Mouse (Mus musculus): Measurements from ENCODE around the gene Myom3. TPM values are rescaled to one million over a fixed set of nuclear protein-coding genes. Genes with fewer than 3 reads are reported as not detected.
A peak's percentile ranks its signal among the peaks of the same experiment; 100 is the strongest.

Myom3 gene
- polyA plus RNA-seq, 1 experiment from 2014 or later, result not detected

- no peak for TF ChIP-seq CTCF (IDR thresholded peaks at IDR 0.05; ENCODE audit: low read depth)
- Histone ChIP-seq H3K9ac (no peak overlapping the region), H3K36me3 (ENCODE audit: insufficient read depth) (no peaks in the 10 kb centered on the region), H3K4me2 (no peak overlapping the region), H3K4me3 (ENCODE audit: low read depth, low read length) (no peak overlapping the region), H3K9me3 (ENCODE audit: low read depth, low read length) (no peaks in the 10 kb centered on the region), H3K27me3 (ENCODE audit: insufficient read depth, low read length) (no peaks in the 10 kb centered on the region), H3K4me1 (ENCODE audit: insufficient read depth) (no peaks in the 10 kb centered on the region; the same call in 1 of the 2 replicates), H3K27ac (ENCODE audit: low read depth) (no peak overlapping the region)
- peak; percentile 76 for ATAC-seq (ENCODE audit: insufficient read depth)
- DNase-seq, result peak; percentile 22
- 58% methylated on average over 3 of the region's 3 CpGs for WGBS
These were observed 20.7 kb downstream of the Myom3 start for GRCm38 (mm10) chr4:135780255-135780654.

DNA sequence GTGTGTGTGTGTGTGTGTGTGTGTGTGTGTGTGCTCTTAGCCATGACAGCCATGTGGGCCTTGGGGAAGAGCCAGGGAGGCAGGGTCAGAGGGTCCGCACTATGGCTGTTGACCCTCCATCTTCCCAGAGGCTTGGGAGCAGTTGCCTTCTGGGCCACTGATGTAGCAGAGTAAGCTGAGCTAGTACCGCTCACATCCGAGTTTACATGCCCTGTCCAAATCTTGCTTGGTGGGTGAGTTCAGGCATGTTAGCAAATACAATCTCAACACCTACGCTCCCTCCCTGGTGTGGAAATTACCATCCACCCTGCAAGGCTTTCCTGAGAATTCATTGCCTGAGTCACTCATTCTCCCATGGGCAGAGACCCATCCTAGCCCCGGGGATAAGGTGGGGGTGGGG is 21.8 kb downstream of the Myom3 start:
- DNase-seq (no peak), ATAC-seq (ENCODE audit: insufficient read depth) (no peak)
- no peaks in the 10 kb centered on the region for H3K27me3 ChIP-seq (ENCODE audit: insufficient read depth, low read length)
- H3K27ac ChIP-seq (ENCODE audit: low read depth), result no peak overlapping the region
- no peaks in the 10 kb centered on the region; the same call in 1 of the 2 replicates for H3K4me1 ChIP-seq (ENCODE audit: insufficient read depth)
- H3K9ac ChIP-seq, result no peak overlapping the region
- no peaks in the 10 kb centered on the region for H3K9me3 ChIP-seq (ENCODE audit: low read depth, low read length)
- 80% methylated on average over 5 of the region's 5 CpGs for WGBS
- H3K36me3 ChIP-seq (ENCODE audit: insufficient read depth), result no peaks in the 10 kb centered on the region
- no peak overlapping the region for H3K4me3 ChIP-seq (ENCODE audit: low read depth, low read length)
- no peak overlapping the region for H3K4me2 ChIP-seq
- TF ChIP-seq CTCF (IDR thresholded peaks at IDR 0.05; ENCODE audit: low read depth), result no peak

GRCm38 (mm10) chr4:135786581-135786980 is 27.1 kb downstream of the Myom3 start:
- no peaks in the 10 kb centered on the region for H3K9me3 ChIP-seq (ENCODE audit: low read depth, low read length)
- no peaks in the 10 kb centered on the region for H3K27me3 ChIP-seq (ENCODE audit: insufficient read depth, low read length)
- no peak for ATAC-seq (ENCODE audit: insufficient read depth)
- no peak for TF ChIP-seq CTCF (IDR thresholded peaks at IDR 0.05; ENCODE audit: low read depth)
- 66% methylated on average over 5 of the region's 5 CpGs for WGBS
- DNase-seq, result no peak
- H3K4me1 ChIP-seq (ENCODE audit: insufficient read depth), result no peaks in the 10 kb centered on the region
- H3K27ac ChIP-seq (ENCODE audit: low read depth), result no peak overlapping the region
- H3K4me2 ChIP-seq, result no peak overlapping the region
- H3K36me3 ChIP-seq (ENCODE audit: insufficient read depth), result no peaks in the 10 kb centered on the region
- H3K9ac ChIP-seq, result no peak overlapping the region
- no peak overlapping the region for H3K4me3 ChIP-seq (ENCODE audit: low read depth, low read length)

GRCm38 (mm10) chr4:135787271-135787670 is 27.8 kb downstream of the Myom3 start:
- Histone ChIP-seq H3K27ac (ENCODE audit: low read depth) (no peak overlapping the region), H3K4me3 (ENCODE audit: low read depth, low read length) (no peak overlapping the region), H3K4me1 (ENCODE audit: insufficient read depth) (no peaks in the 10 kb centered on the region), H3K36me3 (ENCODE audit: insufficient read depth) (no peaks in the 10 kb centered on the region), H3K9me3 (ENCODE audit: low read depth, low read length) (no peaks in the 10 kb centered on the region), H3K4me2 (no peak overlapping the region), H3K9ac (no peak overlapping the region), H3K27me3 (ENCODE audit: insufficient read depth, low read length) (no peaks in the 10 kb centered on the region)
- no peak for TF ChIP-seq CTCF (IDR thresholded peaks at IDR 0.05; ENCODE audit: low read depth)
- no peak for ATAC-seq (ENCODE audit: insufficient read depth)
- DNase-seq, result no peak
- 73% methylated on average over 6 of the region's 6 CpGs for WGBS

GRCm38 (mm10) chr4:135789135-135789534 is 29.6 kb downstream of the Myom3 start:
- DNase-seq (no peak), ATAC-seq (ENCODE audit: insufficient read depth) (no peak)
- no peak overlapping the region for H3K9ac ChIP-seq
- H3K27ac ChIP-seq (ENCODE audit: low read depth), result no peak overlapping the region
- H3K27me3 ChIP-seq (ENCODE audit: insufficient read depth, low read length), result no peaks in the 10 kb centered on the region
- H3K4me3 ChIP-seq (ENCODE audit: low read depth, low read length), result no peak overlapping the region
- H3K4me2 ChIP-seq, result no peak overlapping the region
- no peaks in the 10 kb centered on the region for H3K9me3 ChIP-seq (ENCODE audit: low read depth, low read length)
- WGBS, result 66% methylated on average over 2 of the region's 2 CpGs
- TF ChIP-seq CTCF (IDR thresholded peaks at IDR 0.05; ENCODE audit: low read depth), result no peak
- H3K36me3 ChIP-seq (ENCODE audit: insufficient read depth), result no peaks in the 10 kb centered on the region
- H3K4me1 ChIP-seq (ENCODE audit: insufficient read depth), result no peaks in the 10 kb centered on the region

DNA sequence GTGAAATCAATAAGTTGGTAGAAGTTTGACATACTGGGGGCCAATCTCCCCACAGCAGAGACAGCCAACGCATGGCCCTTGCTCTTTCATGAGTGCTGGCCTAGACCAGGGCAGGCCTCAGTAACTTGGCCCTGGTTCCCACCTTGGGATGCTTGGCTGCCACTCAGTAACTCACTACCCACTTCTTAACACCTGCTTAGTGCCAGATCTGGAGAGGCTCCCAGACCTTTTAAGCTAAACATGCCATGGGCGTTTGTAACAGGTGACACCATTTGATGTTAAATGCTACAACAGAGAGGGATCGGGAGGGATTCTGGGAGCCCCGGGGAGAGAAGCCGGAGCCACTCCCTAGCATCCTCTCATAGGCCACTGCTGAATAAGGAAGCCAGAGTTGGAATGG is 33.3 kb downstream of the Myom3 start:
- Histone ChIP-seq H3K27me3 (ENCODE audit: insufficient read depth, low read length) (no peaks in the 10 kb centered on the region), H3K4me2 (no peak overlapping the region), H3K27ac (ENCODE audit: low read depth) (no peak overlapping the region), H3K9me3 (ENCODE audit: low read depth, low read length) (no peaks in the 10 kb centered on the region), H3K36me3 (ENCODE audit: insufficient read depth) (no peaks in the 10 kb centered on the region), H3K9ac (no peak overlapping the region), H3K4me1 (ENCODE audit: insufficient read depth) (0 out of 2 replicates have a peak, but pooled peaks cover 4% of the 10 kb centered on the region), H3K4me3 (ENCODE audit: low read depth, low read length) (no peak overlapping the region)
- WGBS, result 87% methylated on average over 5 of the region's 5 CpGs
- DNase-seq (no peak), ATAC-seq (ENCODE audit: insufficient read depth) (no peak)
- TF ChIP-seq CTCF (IDR thresholded peaks at IDR 0.05; ENCODE audit: low read depth), result no peak

GRCm38 (mm10) chr4:135797931-135798330 is 38.4 kb downstream of the Myom3 start:
- no peak for TF ChIP-seq CTCF (IDR thresholded peaks at IDR 0.05; ENCODE audit: low read depth)
- 15% methylated on average over 11 of the region's 11 CpGs for WGBS
- H3K27ac ChIP-seq (ENCODE audit: low read depth), result no peak overlapping the region
- peak; percentile 41; the same call in 1 of the 2 replicates for ATAC-seq (ENCODE audit: insufficient read depth)
- H3K9me3 ChIP-seq (ENCODE audit: low read depth, low read length), result no peaks in the 10 kb centered on the region
- peak overlapping the region; percentile 39; the same call in 1 of the 2 replicates for H3K4me2 ChIP-seq
- no peaks in the 10 kb centered on the region for H3K27me3 ChIP-seq (ENCODE audit: insufficient read depth, low read length)
- 0 out of 2 replicates have a peak, but pooled peaks cover 4% of the 10 kb centered on the region for H3K4me1 ChIP-seq (ENCODE audit: insufficient read depth)
- peak; percentile 78 for DNase-seq
- H3K36me3 ChIP-seq (ENCODE audit: insufficient read depth), result no peaks in the 10 kb centered on the region
- H3K4me3 ChIP-seq (ENCODE audit: low read depth, low read length), result no peak overlapping the region
- no peak overlapping the region for H3K9ac ChIP-seq
